Mouse (Mus musculus) lung, embryonic 16.5 days (tissue): ENCODE data around the gene Pold1. TPM values are rescaled to one million over a fixed set of nuclear protein-coding genes. Genes with fewer than 3 reads are reported as not detected.

Source experiments
- ATAC-seq: fragments of 200-750 bp; cut with Nextera tagmentation; 2 replicates; pipeline ENCODE4 v1.8.0; 2017; ENCODE audit warnings: low read depth, mild to moderate bottlenecking, moderate library complexity
- H3K27ac ChIP-seq: fragments of 300-500 bp; sonication (generic); 2 replicates; pipeline ENCODE4 v1.5.1; 2014; ENCODE audit warnings: mild to moderate bottlenecking, control low read depth, low read length
- H3K27me3 ChIP-seq: fragments of 300-500 bp; sonication (generic); 2 replicates; pipeline ENCODE4 v1.6.1; 2014; ENCODE audit warnings: low read depth, low read length, mixed read lengths; ENCODE audit not compliant: control insufficient read depth, insufficient read depth
- H3K36me3 ChIP-seq: fragments of 300-500 bp; sonication (generic); 2 replicates; pipeline ENCODE4 v1.6.1; 2014; ENCODE audit warnings: low read length; ENCODE audit not compliant: control insufficient read depth, insufficient read depth
- H3K4me1 ChIP-seq: fragments of 300-500 bp; sonication (generic); replicated peaks from 2 replicates; pipeline ENCODE4 v1.6.1; 2014; ENCODE audit warnings: low read length, mixed read lengths; ENCODE audit not compliant: control insufficient read depth, insufficient read depth
- H3K4me2 ChIP-seq: fragments of 300-500 bp; sonication (generic); 2 replicates; pipeline ENCODE4 v1.6.1; 2014; ENCODE audit warnings: low read depth, low read length, control low read depth
- H3K4me3 ChIP-seq: fragments of 300-500 bp; sonication (generic); 2 replicates; pipeline ENCODE4 v1.5.1; 2014; ENCODE audit warnings: mild to moderate bottlenecking, low read length, control low read depth
- H3K9ac ChIP-seq: fragments of 300-500 bp; sonication (generic); 2 replicates; pipeline ENCODE4 v1.6.1; 2014; ENCODE audit warnings: low read length, control low read depth
- H3K9me3 ChIP-seq: fragments of 300-500 bp; sonication (generic); 2 replicates; pipeline ENCODE4 v1.6.1; 2016; ENCODE audit warnings: low read length; ENCODE audit not compliant: control insufficient read depth
- WGBS: fragments of 180-500 bp; shearing (Covaris S2); extraction: QIAGEN DNeasy Blood & Tissue Kit; methylation state at CpG from one replicate; pipeline ENCODE4 v1.1.7; 2014; 5-methylcytosine and 5-hydroxymethylcytosine counted together
- polyA plus RNA-seq: library from polyadenylated mRNA; unstranded; fragments of >200 nt; fragmentation: Nextera tagmentation; extraction: Ambion mirVana; gene quantifications from 2 replicates; pipeline ENCODE4 v1.2.1, GENCODE M21; 2015

Gene Pold1
- 100 and 109 TPM in 2 replicates for polyA plus RNA-seq

DNA sequence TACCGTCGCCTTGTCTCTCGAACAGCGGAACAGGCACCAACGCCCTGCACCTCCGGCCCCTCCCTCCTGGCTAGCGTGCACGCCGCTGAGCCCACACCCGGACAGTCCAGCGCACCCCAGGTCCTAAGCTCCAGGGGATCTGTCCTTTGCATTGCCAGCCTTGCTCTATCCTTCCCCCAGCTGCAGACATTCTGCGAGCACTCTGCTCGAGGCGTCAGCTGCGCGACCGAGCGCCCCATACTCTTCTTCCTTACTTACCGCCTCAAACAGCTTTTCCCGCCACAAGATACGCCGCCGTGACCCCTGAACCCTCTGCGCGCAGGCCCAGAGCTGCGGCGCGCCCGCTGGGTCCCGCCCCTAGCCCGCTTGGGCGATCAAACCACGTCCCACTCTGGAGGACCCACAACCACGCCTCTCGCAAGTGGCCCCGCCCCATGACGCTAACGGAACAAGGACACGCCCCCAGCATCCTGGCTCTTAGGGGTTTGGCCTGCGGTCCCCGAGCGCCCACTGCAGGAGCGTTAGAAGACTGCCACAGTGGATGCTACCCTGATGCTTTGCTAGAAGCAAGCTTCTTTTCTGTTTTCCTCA is at the start of gene Pold1:
Pold1 (minus strand) TSS at position 353 of the 591 bp plus-strand sequence.
- Histone ChIP-seq H3K4me2 (peak within 1 kb of the TSS; percentile 76), H3K9ac (peak within 1 kb of the TSS; percentile 62), H3K36me3 (peaks cover 28% of the 10 kb centered on the region), H3K4me3 (peak within 1 kb of the TSS; percentile 54), H3K27ac (peak within 1 kb of the TSS; percentile 41), H3K4me1 (peaks cover 21% of the 10 kb centered on the region), H3K27me3 (no peaks in the 10 kb centered on the region), H3K9me3 (no peaks in the 10 kb centered on the region)
- WGBS, result under 1% methylated on average over 43 of the region's 43 CpGs
- ATAC-seq, result peak; percentile 95

DNA sequence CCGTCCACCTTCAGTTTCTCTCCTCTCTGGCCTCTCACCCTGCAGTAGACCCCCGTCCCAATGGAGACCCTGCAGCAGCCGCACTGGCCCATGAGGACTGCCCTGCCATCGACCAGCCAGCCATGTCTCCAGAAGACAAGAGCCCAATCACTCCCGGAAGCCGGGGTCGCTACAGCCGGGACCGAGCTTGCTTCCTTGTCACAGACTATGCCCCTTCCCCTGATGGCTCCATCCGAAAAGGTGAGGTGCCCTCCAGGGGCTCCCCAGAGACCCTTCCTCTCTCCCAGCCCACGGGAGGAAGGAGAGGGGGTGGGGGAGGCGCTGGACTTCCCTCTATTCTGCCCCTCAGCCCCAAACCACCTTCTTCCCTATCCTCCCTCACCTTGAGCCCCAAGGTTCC is 49.7 kb upstream of the Pold1 start:
- H3K36me3 ChIP-seq, result no peaks in the 10 kb centered on the region
- no peak overlapping the region for H3K27ac ChIP-seq
- no peak overlapping the region for H3K4me3 ChIP-seq
- no peak overlapping the region for H3K9ac ChIP-seq
- peaks cover 27% of the 10 kb centered on the region for H3K27me3 ChIP-seq
- H3K4me2 ChIP-seq, result no peak overlapping the region
- WGBS, result 75% methylated on average over 11 of the region's 12 CpGs
- no peak for ATAC-seq
- no peaks in the 10 kb centered on the region for H3K9me3 ChIP-seq
- H3K4me1 ChIP-seq, result peaks cover 8% of the 10 kb centered on the region; the same call in 1 of the 2 replicates

DNA sequence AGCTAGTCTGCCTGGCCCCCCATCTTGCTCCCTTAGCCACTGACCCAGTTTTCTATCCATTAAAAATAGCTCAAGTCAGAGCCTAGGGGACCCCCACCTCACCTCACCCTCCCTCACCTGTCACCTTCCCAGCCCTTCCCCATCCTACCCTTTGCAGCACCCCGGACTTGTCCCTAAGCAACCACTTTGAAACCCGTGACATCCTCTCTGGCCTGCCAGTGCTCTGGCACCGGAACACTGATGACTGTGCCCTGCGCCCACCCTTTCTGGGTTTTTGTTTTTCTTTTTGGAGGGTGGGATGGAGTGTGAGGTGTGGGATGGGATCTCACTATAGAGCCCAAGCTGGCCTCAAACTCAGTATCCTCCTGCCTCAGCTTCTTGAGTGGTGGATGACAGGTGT is 49.0 kb upstream of the Pold1 start:
- H3K36me3 ChIP-seq, result no peaks in the 10 kb centered on the region
- H3K4me3 ChIP-seq, result no peak overlapping the region
- H3K4me1 ChIP-seq, result peaks cover 12% of the 10 kb centered on the region; the same call in 1 of the 2 replicates
- H3K9ac ChIP-seq, result no peak overlapping the region
- no peak for ATAC-seq
- 89% methylated on average over 4 of the region's 4 CpGs for whole genome bisulfite sequencing
- no peaks in the 10 kb centered on the region for H3K9me3 ChIP-seq
- H3K27me3 ChIP-seq, result peaks cover 27% of the 10 kb centered on the region
- no peak overlapping the region for H3K27ac ChIP-seq
- no peak overlapping the region for H3K4me2 ChIP-seq

DNA sequence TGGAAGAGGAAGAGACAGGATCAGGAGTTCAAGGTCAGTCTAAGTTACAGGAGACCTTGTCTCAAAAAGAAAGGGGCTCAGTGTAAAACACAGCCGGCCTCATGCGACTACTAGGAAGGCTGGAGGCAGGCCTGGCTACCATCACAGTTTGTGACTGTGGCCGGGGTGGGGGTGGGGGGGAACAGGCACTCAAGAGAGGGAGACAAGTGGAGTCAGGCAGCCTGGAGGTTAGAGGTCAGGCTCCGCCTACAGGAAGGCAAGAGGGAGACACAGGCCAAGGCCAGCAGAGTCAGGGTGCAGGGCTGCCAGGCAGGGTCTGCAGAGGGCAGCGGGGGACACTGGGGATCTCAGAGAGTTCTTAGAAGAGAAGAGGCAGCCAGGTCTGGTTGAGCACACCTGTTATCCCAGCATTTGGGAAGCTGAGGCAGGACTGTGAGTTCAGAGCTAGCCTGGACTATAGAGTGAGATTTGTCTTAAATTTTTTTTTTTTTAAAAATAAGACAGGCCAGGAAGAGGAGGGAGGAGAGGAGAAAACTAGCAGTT is 48.4 kb upstream of the Pold1 start:
- Histone ChIP-seq H3K27me3 (peaks cover 28% of the 10 kb centered on the region), H3K36me3 (no peaks in the 10 kb centered on the region), H3K27ac (no peak overlapping the region), H3K4me2 (no peak overlapping the region), H3K4me3 (no peak overlapping the region), H3K4me1 (peaks cover 17% of the 10 kb centered on the region; the same call in 1 of the 2 replicates), H3K9ac (no peak overlapping the region), H3K9me3 (no peaks in the 10 kb centered on the region)
- ATAC-seq, result no peak
- 47% methylated on average over 5 of the region's 5 CpGs for WGBS

DNA sequence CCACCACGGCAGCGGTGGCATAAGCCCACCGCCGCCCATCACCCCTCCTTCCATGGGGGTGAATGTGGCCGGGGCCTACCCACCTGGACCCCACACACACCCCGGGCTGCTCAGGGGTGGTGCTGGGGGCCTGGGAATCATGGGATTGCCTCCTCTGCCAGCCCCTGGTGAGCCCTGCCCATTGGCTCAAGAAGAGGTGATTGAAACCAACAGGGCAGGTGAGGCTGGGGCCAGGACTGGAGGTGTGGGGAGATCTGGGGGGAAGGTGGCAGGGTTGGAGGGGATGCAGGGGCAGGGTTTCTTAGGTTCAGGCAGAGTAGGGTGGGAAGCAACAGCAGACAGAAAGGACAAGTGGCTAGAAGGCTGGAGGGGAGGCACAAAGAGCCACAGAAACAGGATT is 47.4 kb upstream of the Pold1 start:
- Histone ChIP-seq H3K4me1 (peaks cover 24% of the 10 kb centered on the region; the same call in 1 of the 2 replicates), H3K27me3 (peaks cover 29% of the 10 kb centered on the region), H3K36me3 (no peaks in the 10 kb centered on the region), H3K9ac (no peak overlapping the region), H3K4me3 (no peak overlapping the region), H3K9me3 (no peaks in the 10 kb centered on the region), H3K27ac (no peak overlapping the region), H3K4me2 (no peak overlapping the region)
- 88% methylated on average over 6 of the region's 6 CpGs for WGBS
- ATAC-seq, result no peak

DNA sequence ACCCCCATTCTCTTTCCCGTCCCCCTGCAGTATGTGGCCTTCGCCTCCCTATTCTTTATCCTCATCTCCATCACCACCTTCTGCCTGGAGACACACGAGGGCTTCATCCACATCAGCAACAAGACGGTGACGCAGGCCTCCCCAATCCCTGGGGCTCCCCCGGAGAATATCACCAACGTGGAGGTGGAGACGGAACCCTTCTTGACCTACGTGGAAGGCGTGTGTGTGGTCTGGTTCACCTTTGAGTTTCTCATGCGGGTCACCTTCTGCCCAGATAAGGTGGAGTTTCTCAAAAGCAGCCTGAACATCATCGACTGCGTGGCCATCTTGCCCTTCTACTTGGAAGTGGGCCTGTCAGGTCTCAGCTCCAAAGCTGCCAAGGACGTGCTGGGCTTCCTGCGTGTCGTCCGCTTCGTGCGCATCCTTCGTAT is 46.5 kb upstream of the Pold1 start:
- no peak overlapping the region for H3K9ac ChIP-seq
- no peaks in the 10 kb centered on the region for H3K9me3 ChIP-seq
- H3K27me3 ChIP-seq, result peaks cover 32% of the 10 kb centered on the region
- H3K36me3 ChIP-seq, result no peaks in the 10 kb centered on the region
- ATAC-seq, result no peak
- peaks cover 26% of the 10 kb centered on the region; the same call in 1 of the 2 replicates for H3K4me1 ChIP-seq
- no peak overlapping the region for H3K27ac ChIP-seq
- 87% methylated on average over 20 of the region's 20 CpGs for WGBS
- no peak overlapping the region for H3K4me2 ChIP-seq
- no peak overlapping the region for H3K4me3 ChIP-seq

DNA sequence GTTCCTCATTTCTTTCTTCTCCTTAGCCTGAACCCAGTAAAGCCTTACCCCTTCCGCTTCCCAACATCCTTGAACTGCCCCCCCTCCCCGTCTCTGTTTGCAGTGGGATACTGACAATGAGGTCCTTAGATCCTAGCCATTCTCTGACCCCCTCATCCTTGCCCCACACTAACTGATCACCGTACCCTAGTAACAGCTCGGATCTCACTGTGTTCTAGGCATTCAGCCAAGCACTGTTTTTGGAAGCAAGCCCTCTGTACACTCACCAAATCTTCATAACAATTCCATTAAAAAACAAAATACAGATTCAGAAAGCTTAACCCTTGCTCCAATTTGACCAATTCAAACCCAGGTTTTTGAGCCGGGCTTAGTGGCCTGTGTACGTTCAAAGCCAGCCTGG is 45.6 kb upstream of the Pold1 start:
- H3K27me3 ChIP-seq, result peaks cover 40% of the 10 kb centered on the region
- H3K9ac ChIP-seq, result no peak overlapping the region
- H3K4me1 ChIP-seq, result peaks cover 35% of the 10 kb centered on the region
- H3K9me3 ChIP-seq, result no peaks in the 10 kb centered on the region
- no peaks in the 10 kb centered on the region for H3K36me3 ChIP-seq
- no peak for ATAC-seq
- H3K4me3 ChIP-seq, result no peak overlapping the region
- no peak overlapping the region for H3K4me2 ChIP-seq
- H3K27ac ChIP-seq, result no peak overlapping the region
- 50% methylated on average over 6 of the region's 6 CpGs for WGBS

DNA sequence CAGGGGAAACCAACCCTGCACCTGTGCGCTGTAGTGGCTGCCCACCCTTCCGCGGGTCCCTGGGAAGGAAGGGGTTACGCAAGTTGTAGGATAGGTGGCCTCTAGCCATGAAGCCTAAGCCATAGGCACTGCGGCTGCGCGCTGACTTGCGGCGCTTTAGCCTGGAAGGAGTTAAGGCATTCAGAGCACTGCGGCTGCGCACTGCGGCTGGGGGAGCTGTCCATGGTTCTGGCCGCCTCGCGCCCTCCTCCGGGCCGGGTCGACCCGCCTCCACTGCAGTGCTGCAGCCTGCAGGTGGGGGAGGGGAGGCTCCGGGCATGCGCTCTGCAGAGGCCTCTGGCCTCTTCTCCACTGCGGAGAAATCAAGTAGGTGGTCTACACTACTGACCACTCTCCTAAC is 45.1 kb upstream of the Pold1 start:
- Histone ChIP-seq H3K9ac (no peak overlapping the region), H3K4me1 (peaks cover 37% of the 10 kb centered on the region), H3K27ac (no peak overlapping the region), H3K4me2 (peak overlapping the region; percentile 99), H3K4me3 (peak overlapping the region; percentile 62), H3K27me3 (peaks cover 41% of the 10 kb centered on the region), H3K36me3 (no peaks in the 10 kb centered on the region), H3K9me3 (no peaks in the 10 kb centered on the region)
- WGBS, result 0% methylated on average over 22 of the region's 22 CpGs
- ATAC-seq, result peak; percentile 29

DNA sequence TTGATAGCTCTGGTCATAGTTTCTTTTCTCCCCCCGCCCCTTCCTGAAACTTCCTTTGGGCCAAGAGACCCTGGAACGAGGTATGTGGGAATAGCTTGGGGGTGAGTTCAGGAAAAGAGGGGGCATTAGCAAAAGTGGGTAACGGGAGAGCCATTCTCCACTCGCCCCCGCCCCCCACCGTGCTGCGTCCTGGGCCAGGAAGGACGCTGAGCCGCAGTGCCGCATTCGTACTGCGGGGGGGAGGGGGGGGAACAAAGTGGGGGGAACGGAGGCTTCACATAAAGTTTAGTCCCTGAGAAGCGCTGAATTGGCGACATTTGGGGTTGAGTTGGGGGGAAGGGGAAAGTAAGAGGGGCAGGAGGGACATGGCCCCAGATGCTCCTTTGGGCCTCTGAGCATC is 44.4 kb upstream of the Pold1 start:
- WGBS, result 4% methylated on average over 15 of the region's 15 CpGs
- H3K27ac ChIP-seq, result no peak overlapping the region
- ATAC-seq, result no peak
- no peak overlapping the region for H3K9ac ChIP-seq
- peak overlapping the region; percentile 62 for H3K4me3 ChIP-seq
- peaks cover 46% of the 10 kb centered on the region for H3K27me3 ChIP-seq
- no peaks in the 10 kb centered on the region for H3K36me3 ChIP-seq
- peak overlapping the region; percentile 99 for H3K4me2 ChIP-seq
- H3K4me1 ChIP-seq, result peaks cover 39% of the 10 kb centered on the region
- no peaks in the 10 kb centered on the region for H3K9me3 ChIP-seq
